Mouse (Mus musculus) CH12.LX (cell line): ENCODE results near the gene Atrnl1. TPM values are rescaled to one million over a fixed set of nuclear protein-coding genes. Genes with fewer than 3 reads are reported as not detected.

ENCODE experiments used
- DNase-seq: peaks from one replicate; pipeline ENCODE4 v3.0.0-alpha.2; 2013; ENCODE audit errors: extremely low read depth
- H3K27ac ChIP-seq: 2 replicates; pipeline ENCODE4 v1.5.1; 2012; ENCODE audit warnings: low read depth, mild to moderate bottlenecking, control low read depth, moderate library complexity; ENCODE audit not compliant: insufficient read depth
- H3K27me3 ChIP-seq: replicated peaks from 2 replicates; pipeline ENCODE3; 2012; ENCODE audit warnings: inconsistent platforms
- H3K36me3 ChIP-seq, 2 experiments: replicated peaks in 1 of 2; 2 replicates each; pipeline versions ENCODE3 to v1.6.1; 2012; ENCODE audit warnings: inconsistent platforms in 1 of 2, low read length in 1 of 2, mild to moderate bottlenecking in 1 of 2, mixed read lengths in 1 of 2, moderate library complexity in 1 of 2; ENCODE audit not compliant: control insufficient read depth in 1 of 2, insufficient read depth in 1 of 2
- H3K4me1 ChIP-seq, 2 experiments: 2 replicates each; pipeline ENCODE4 v1.6.1; 2012; ENCODE audit warnings: inconsistent platforms in 1 of 2, moderate library complexity in 1 of 2; ENCODE audit not compliant: insufficient read depth in 2 of 2, control insufficient read depth in 1 of 2
- H3K4me2 ChIP-seq: 2 replicates; pipeline ENCODE4 v1.6.1; 2012; ENCODE audit warnings: low read depth, mild to moderate bottlenecking, control low read depth; ENCODE audit not compliant: poor library complexity, insufficient read depth, severe bottlenecking
- H3K4me3 ChIP-seq, 3 experiments: fragments of 150-350 bp in 1 of 3; sonication (generic) in 1 of 3; replicated peaks in 1 of 3; 2 replicates each; pipeline versions ENCODE3 to v1.5.1; 2011 to 2012; ENCODE audit warnings: low read depth in 2 of 3, low read length in 2 of 3, mild to moderate bottlenecking in 2 of 3, moderate library complexity in 2 of 3, control low read depth in 1 of 3, improper control_type of control experiment in 1 of 3, inconsistent platforms in 1 of 3, mixed read lengths in 1 of 3; ENCODE audit not compliant: poor library complexity in 1 of 3
- H3K79me2 ChIP-seq: replicated peaks from 2 replicates; pipeline ENCODE4 v1.6.1; 2012; ENCODE audit warnings: mild to moderate bottlenecking, moderate library complexity; ENCODE audit not compliant: control insufficient read depth, poor library complexity, insufficient read depth, severe bottlenecking; ENCODE audit errors: extremely low read depth
- H3K9ac ChIP-seq: 2 replicates; pipeline ENCODE4 v1.6.1; 2012; ENCODE audit warnings: low read depth, mild to moderate bottlenecking, control low read depth, moderate library complexity; ENCODE audit not compliant: insufficient read depth
- H3K9me3 ChIP-seq: replicated peaks from 2 replicates; pipeline ENCODE3; 2012; ENCODE audit warnings: low read length, inconsistent platforms, mixed read lengths
- BHLHE40 ChIP-seq: IDR thresholded peaks from 2 replicates; pipeline ENCODE4 v1.6.1; 2011; ENCODE audit warnings: mild to moderate bottlenecking, low read depth, low read length, improper control_type of control experiment
- CHD1 ChIP-seq: IDR thresholded peaks from 2 replicates; pipeline ENCODE4 v1.6.1; 2012; ENCODE audit warnings: low read depth, low read length, improper control_type of control experiment, inconsistent platforms
- CTCF ChIP-seq, 2 experiments: IDR thresholded peaks in 1 of 2; conservative IDR thresholded peaks in 1 of 2; 2 replicates each; pipeline ENCODE4 v1.5.1; 2011 to 2012; ENCODE audit warnings: low read depth in 2 of 2, low read length in 2 of 2, improper control_type of control experiment in 1 of 2, inconsistent platforms in 1 of 2, mild to moderate bottlenecking in 1 of 2, moderate library complexity in 1 of 2
- E2F4 ChIP-seq: IDR thresholded peaks from 2 replicates; pipeline ENCODE4 v1.6.1; 2011; ENCODE audit warnings: low read depth, low read length, improper control_type of control experiment; ENCODE audit not compliant: insufficient replicate concordance
- ETS1 ChIP-seq: conservative IDR thresholded peaks from 2 replicates; pipeline ENCODE4 v1.6.1; 2012; ENCODE audit warnings: low read depth, mild to moderate bottlenecking, inconsistent platforms, low read length, improper control_type of control experiment, moderate library complexity
- GABPA ChIP-seq: IDR thresholded peaks from 2 replicates; pipeline ENCODE4 v1.6.1; 2012; ENCODE audit warnings: low read depth, low read length, improper control_type of control experiment, inconsistent platforms; ENCODE audit not compliant: insufficient replicate concordance
- HCFC1 ChIP-seq: IDR thresholded peaks from 2 replicates; pipeline ENCODE4 v1.6.1; 2012; ENCODE audit warnings: low read depth, mild to moderate bottlenecking, inconsistent platforms, low read length, improper control_type of control experiment
- IRF4 ChIP-seq: IDR thresholded peaks from 2 replicates; pipeline ENCODE4 v1.6.1; 2014; ENCODE audit warnings: low read depth, mild to moderate bottlenecking, inconsistent platforms, low read length, improper control_type of control experiment
- JUN ChIP-seq: IDR thresholded peaks from 2 replicates; pipeline ENCODE4 v1.6.1; 2011; ENCODE audit warnings: low read depth, mild to moderate bottlenecking, low read length, improper control_type of control experiment, moderate library complexity; ENCODE audit not compliant: insufficient read depth
- JUND ChIP-seq: conservative IDR thresholded peaks from 2 replicates; pipeline ENCODE4 v1.6.1; 2011; ENCODE audit warnings: low read depth, low read length, improper control_type of control experiment
- MAFK ChIP-seq: IDR thresholded peaks from 2 replicates; pipeline ENCODE4 v1.6.1; 2011; ENCODE audit warnings: low read length, improper control_type of control experiment; ENCODE audit not compliant: insufficient replicate concordance
- MAX ChIP-seq: IDR thresholded peaks from 2 replicates; pipeline ENCODE4 v1.6.1; 2011; ENCODE audit warnings: low read length, improper control_type of control experiment
- MAZ ChIP-seq: IDR thresholded peaks from 2 replicates; pipeline ENCODE4 v1.6.1; 2012; ENCODE audit warnings: low read depth, mild to moderate bottlenecking, inconsistent platforms, low read length, improper control_type of control experiment, moderate library complexity
- MYC ChIP-seq: IDR thresholded peaks from 2 replicates; pipeline ENCODE4 v1.6.1; 2011; ENCODE audit warnings: low read depth, mild to moderate bottlenecking, improper control_type of control experiment, low read length
- PAX5 ChIP-seq: IDR thresholded peaks from 2 replicates; pipeline ENCODE4 v1.6.1; 2012; ENCODE audit warnings: low read length, inconsistent platforms, mixed read lengths
- POLR2A ChIP-seq: IDR thresholded peaks from 2 replicates; pipeline ENCODE4 v1.6.1; 2011; ENCODE audit warnings: low read depth, mild to moderate bottlenecking, improper control_type of control experiment, low read length
- POLR2AphosphoS2 ChIP-seq: IDR thresholded peaks from 2 replicates; pipeline ENCODE4 v1.6.1; 2011; ENCODE audit warnings: low read depth, low read length, improper control_type of control experiment
- RAD21 ChIP-seq: IDR thresholded peaks from 2 replicates; pipeline ENCODE4 v1.6.1; 2011; ENCODE audit warnings: low read depth, mild to moderate bottlenecking, low read length, improper control_type of control experiment, moderate library complexity
- RCOR1 ChIP-seq: conservative IDR thresholded peaks from 2 replicates; pipeline ENCODE4 v1.6.1; 2012; ENCODE audit warnings: low read depth, mild to moderate bottlenecking, inconsistent platforms, low read length, improper control_type of control experiment
- UBTF ChIP-seq: IDR thresholded peaks from 2 replicates; pipeline ENCODE4 v1.6.1; 2012; ENCODE audit warnings: low read depth, mild to moderate bottlenecking, inconsistent platforms, low read length, improper control_type of control experiment, moderate library complexity
- USF1 ChIP-seq: IDR thresholded peaks from 2 replicates; pipeline ENCODE4 v1.6.1; 2014; ENCODE audit warnings: low read depth, mild to moderate bottlenecking, inconsistent platforms, low read length, improper control_type of control experiment
- USF2 ChIP-seq: conservative IDR thresholded peaks from 2 replicates; pipeline ENCODE4 v1.6.1; 2011; ENCODE audit warnings: low read depth, low read length, improper control_type of control experiment
- ZKSCAN1 ChIP-seq: IDR thresholded peaks from 2 replicates; pipeline ENCODE4 v1.6.1; 2012; ENCODE audit warnings: low read depth, inconsistent platforms, low read length, improper control_type of control experiment, borderline replicate concordance
- ZNF384 ChIP-seq: IDR thresholded peaks from 2 replicates; pipeline ENCODE4 v1.6.1; 2012; ENCODE audit warnings: low read depth, low read length, improper control_type of control experiment, inconsistent platforms
- dilution Hi-C: fragments of 300-500 bp; cut with MboI; formaldehyde crosslinking; loops from 2 replicates; pipeline ENCODE4 v1.14.3; 2020; ENCODE audit warnings: low sequenced_read_pairs; ENCODE audit not compliant: extremely low pct_unique_long_range_greater_than_20kb, extremely low pct_ligation_motif_present
- in situ Hi-C: fragments of 300-500 bp; cut with MboI; formaldehyde crosslinking; loops from 3 replicates; pipeline ENCODE4 v1.14.3; 2019; ENCODE audit warnings: low sequenced_read_pairs, low pct_ligation_motif_present, low pct_unique_long_range_greater_than_20kb, mixed read lengths
- polyA plus RNA-seq: library from polyadenylated mRNA; unstranded; fragments of >175 nt; gene quantifications from 2 replicates; pipeline ENCODE4 v1.2.1, GENCODE M21; 2012; ENCODE audit warnings: low read depth; ENCODE audit not compliant: insufficient read length
- total RNA-seq, 2 experiments: library from RNA; depleted of rRNA; stranded (reverse); fragments of 300-350 nt in 1 of 2; fragments of >200 nt in 1 of 2; gene quantifications; 2 replicates each; pipeline ENCODE4 v1.2.3; 2012 to 2014

Atrnl1 gene
- total and polyA plus RNA-seq, 3 experiments: 1.9 TPM

DNA sequence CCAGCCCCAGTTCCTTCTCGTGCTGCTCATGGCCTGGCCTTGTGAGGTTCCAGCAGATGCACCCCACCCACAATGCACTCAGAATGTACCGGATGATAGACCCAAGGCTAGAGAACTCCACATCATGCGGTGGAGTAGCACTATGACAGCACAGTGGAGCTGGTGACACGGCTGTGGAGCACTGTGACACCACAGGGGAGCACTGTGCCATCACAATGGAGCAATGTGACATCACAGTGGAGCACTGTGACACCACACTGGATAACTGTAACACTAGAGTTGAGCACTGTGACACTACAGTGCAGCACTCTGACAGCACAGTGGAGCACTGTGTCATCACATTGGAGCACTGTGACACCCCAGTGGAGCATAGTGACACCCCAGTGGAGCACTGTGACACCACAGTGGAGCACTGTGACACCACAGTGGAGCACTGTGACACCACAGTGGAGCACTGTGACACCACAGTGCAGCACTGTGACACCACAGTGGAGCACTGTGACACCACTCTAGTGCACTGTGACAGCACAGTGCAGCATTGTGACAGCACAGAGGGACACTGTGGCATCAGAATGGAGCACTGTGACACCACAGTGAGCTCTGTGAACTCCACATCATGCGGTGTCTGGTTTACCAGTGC is 502.4 kb downstream of the Atrnl1 start:
- no peak for DNase-seq
- Histone ChIP-seq H3K4me3 (no peak overlapping the region), H3K27me3 (no peaks in the 10 kb centered on the region), H3K36me3 (no peaks in the 10 kb centered on the region), H3K4me1 (peaks cover 5 to 20% of the 10 kb centered on the region in 2 experiments; a peak in 3 of 4 replicates), H3K4me2 (no peak overlapping the region), H3K9me3 (no peaks in the 10 kb centered on the region), H3K9ac (no peak overlapping the region), H3K79me2 (no peaks in the 10 kb centered on the region), H3K27ac (no peak overlapping the region)
- in situ Hi-C loops (no loop called here), dilution Hi-C loops (no loop called here)
- TF ChIP-seq JUND (no peak), RAD21 (no peak), MAZ (no peak), UBTF (no peak), USF1 (no peak), MAFK (no peak), ETS1 (no peak), ZNF384 (no peak), MAX (no peak), IRF4 (no peak), POLR2AphosphoS2 (no peak), JUN (no peak), USF2 (no peak), PAX5 (no peak), CHD1 (no peak), HCFC1 (no peak), CTCF (conservative IDR thresholded peaks at IDR 0.05 in 1 of 2, IDR thresholded peaks at IDR 0.05 in 1 of 2; ENCODE audit: low read depth in 2 of 2, low read length in 2 of 2) (no peak), MYC (no peak), BHLHE40 (no peak)

DNA sequence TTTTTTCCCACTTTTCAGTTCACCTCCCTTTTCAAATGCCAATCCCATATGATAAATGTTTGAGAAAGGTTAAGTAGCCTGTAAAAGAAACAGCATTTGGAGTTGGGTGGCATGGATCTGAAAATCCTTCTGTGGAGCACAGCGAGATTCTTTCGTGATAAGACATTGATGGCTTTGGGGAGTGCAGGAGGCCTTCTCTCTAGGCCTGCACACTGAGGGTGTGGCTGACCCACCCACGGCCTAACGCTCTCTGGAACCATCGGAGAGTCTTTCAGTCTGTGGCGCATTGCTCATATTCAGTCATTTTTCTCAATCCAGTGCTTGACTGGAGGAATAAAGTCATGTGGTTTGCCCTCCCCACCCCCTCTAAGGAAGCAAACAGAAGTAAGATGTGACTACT is 506.8 kb downstream of the Atrnl1 start:
- Histone ChIP-seq H3K27me3 (no peaks in the 10 kb centered on the region), H3K4me3 (no peak overlapping the region), H3K27ac (no peak overlapping the region), H3K4me2 (no peak overlapping the region), H3K9ac (no peak overlapping the region), H3K9me3 (no peaks in the 10 kb centered on the region), H3K36me3 (peaks cover 0 to 2% of the 10 kb centered on the region in 2 experiments), H3K4me1 (peaks cover 5 to 7% of the 10 kb centered on the region in 2 experiments; a peak in 3 of 4 replicates), H3K79me2 (no peaks in the 10 kb centered on the region)
- TF ChIP-seq RCOR1 (no peak), E2F4 (no peak), USF2 (no peak), CHD1 (no peak), ZKSCAN1 (no peak), GABPA (no peak), POLR2A (no peak), POLR2AphosphoS2 (no peak)
- no peak for DNase-seq
- dilution Hi-C loops (no loop called here), in situ Hi-C loops (no loop called here)
